Mouse (Mus musculus): ENCODE results near the gene Vmn2r85.

DNA sequence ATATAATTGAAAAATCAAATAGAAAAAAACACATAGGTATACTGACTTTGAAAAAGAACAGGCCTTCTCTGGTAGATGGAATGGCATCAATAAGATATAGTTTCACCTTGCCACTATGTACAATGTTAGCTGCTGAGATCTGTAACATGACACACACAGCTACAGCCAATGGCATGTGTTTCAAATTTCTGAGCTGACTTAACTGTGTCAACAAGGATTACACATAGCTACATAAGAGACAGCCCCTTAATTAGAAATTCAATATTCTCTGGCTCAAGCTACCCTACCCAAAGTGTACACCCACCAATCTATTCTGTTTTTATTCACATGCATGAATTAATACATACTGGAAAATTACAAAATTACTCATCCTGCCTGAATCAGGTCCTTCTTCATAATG, 61.1 kb downstream of the Vmn2r85 start:
- TF ChIP-seq CTCF (IDR thresholded peaks at IDR 0.05; ENCODE audit: extremely low read depth, insufficient read depth, insufficient read length, insufficient replicate concordance) (no peak), POLR2A (IDR thresholded peaks at IDR 0.05; ENCODE audit: low read depth, low read length) (no peak)
